Mouse (Mus musculus): ENCODE data around the gene Fkbp1a. TPM values are rescaled to one million over a fixed set of nuclear protein-coding genes. Genes with fewer than 3 reads are reported as not detected.

Fkbp1a gene
- polyA plus RNA-seq, 1 experiment from 2014 or later = 696 TPM

DNA sequence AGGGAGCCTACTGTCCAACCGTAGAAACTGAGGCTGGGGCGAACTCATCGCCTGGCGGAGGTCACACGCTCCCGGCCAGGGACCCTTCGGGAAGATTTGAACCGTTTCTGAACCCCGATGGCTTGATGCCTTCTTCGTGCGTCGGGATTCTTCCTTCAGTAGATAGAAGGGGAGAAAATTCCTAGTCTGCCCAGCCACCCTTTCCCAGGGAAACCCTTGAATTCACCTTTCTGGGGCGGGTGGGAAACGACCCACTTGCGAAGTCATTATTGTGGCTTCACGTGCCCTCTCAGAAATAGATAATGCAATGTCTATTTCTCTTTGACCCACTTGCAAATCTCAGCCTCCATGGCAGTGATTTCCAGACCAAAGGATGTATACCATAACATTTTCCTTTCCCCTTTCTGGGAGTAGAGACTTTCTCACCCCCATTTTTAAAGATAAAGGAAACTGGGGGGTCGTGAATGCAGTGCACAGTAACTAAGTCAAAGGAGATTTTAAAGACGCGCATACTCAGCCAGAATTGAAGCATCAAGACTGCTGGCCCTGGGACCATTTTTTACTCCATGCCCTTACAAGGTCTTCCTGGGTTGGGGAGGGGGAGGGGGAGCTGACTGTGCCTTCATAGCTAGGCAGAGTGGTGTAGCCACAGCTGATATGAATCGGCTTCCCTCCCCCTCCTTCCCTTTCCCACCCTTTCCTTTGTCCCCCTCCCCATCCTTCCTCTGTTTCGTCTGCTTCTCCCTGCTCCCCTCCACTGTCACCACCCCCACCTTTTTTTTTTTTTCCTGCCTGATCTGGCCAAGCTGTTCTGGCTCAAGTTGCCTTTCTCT is 996 bp downstream of the Fkbp1a start:
- WGBS = 2% methylated on average over 21 of the region's 21 CpGs
- TF ChIP-seq EP300 (IDR thresholded peaks at IDR 0.05) = peak; percentile 78
- no peak for TF ChIP-seq CTCF (IDR thresholded peaks at IDR 0.05)
- H3K27ac ChIP-seq (ENCODE audit: low read length) = peak overlapping the region; percentile 97
- peak overlapping the region; percentile 82 for H3K9ac ChIP-seq (replicated peaks; ENCODE audit: low read depth)
- DNase-seq (ENCODE audit: low spot score) (peak; percentile 83), ATAC-seq (peak; percentile 50)
- H3K9me3 ChIP-seq (ENCODE audit: low read length) = no peaks in the 10 kb centered on the region
- H3K4me1 ChIP-seq (ENCODE audit: insufficient read depth, low read depth, low read length) = peaks cover 7% of the 10 kb centered on the region; the same call in 1 of the 2 replicates
- H3K4me3 ChIP-seq (ENCODE audit: low read depth, low read length) = peak overlapping the region; percentile 86
- H3K4me2 ChIP-seq (replicated peaks; ENCODE audit: low read depth, low read length) = peak overlapping the region; percentile 80
- peaks cover 9% of the 10 kb centered on the region for H3K36me3 ChIP-seq (ENCODE audit: insufficient read depth, low read length)
- no peaks in the 10 kb centered on the region for H3K27me3 ChIP-seq (replicated peaks; ENCODE audit: insufficient read depth, low read length)

DNA sequence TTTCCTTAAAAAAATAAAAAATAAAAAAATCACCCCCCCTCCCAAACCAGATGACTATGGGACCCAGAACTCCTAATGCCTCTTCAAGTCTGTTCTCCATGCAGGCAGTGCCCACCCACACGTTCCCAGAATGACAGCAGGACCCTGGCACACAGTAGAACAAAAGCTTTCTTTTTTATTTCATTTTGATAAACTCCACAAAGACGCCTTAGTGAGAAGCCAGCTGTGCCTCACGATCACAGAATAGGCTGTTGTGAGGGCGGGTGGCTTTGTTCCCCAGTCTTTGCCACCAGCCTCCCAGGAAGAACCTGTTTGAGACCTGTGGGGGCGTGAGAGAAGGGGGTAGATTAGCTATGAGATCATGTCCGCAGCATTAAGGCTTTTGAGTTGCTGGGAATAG is 2.4 kb downstream of the Fkbp1a start:
- Histone ChIP-seq H3K9me3 (ENCODE audit: low read length) (no peaks in the 10 kb centered on the region), H3K36me3 (ENCODE audit: insufficient read depth, low read length) (peaks cover 9% of the 10 kb centered on the region), H3K4me1 (ENCODE audit: insufficient read depth, low read depth, low read length) (peaks cover 7% of the 10 kb centered on the region; the same call in 1 of the 2 replicates), H3K27ac (ENCODE audit: low read length) (no peak overlapping the region), H3K4me2 (replicated peaks; ENCODE audit: low read depth, low read length) (peak overlapping the region; percentile 80), H3K27me3 (replicated peaks; ENCODE audit: insufficient read depth, low read length) (no peaks in the 10 kb centered on the region), H3K9ac (replicated peaks; ENCODE audit: low read depth) (no peak overlapping the region), H3K4me3 (ENCODE audit: low read depth, low read length) (peak overlapping the region; percentile 86)
- DNase-seq (ENCODE audit: low spot score) = no peak
- 40% methylated on average over 6 of the region's 6 CpGs for WGBS
- TF ChIP-seq CTCF (IDR thresholded peaks at IDR 0.05) (no peak), EP300 (IDR thresholded peaks at IDR 0.05) (no peak)
- no peak for ATAC-seq

DNA sequence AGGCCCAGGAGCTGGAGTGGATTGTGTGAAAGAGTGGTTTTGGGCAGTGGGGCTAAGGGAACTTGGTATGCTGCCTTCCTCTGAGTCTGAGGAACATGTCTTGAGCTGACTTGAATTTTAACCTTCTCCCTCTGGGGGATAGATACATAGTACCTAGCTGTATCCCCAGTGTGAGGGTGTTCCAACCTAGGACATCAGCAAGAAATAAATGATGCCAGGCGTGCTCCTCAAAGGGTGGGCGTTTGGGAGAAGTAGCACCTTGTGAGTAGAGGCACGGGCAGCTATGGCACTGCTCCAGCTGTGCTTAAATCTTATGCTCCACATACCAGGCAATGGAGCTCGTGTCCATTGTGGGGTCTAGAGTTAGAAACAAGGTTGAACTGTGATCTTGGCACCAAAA is 4.3 kb downstream of the Fkbp1a start:
- Histone ChIP-seq H3K4me3 (ENCODE audit: low read depth, low read length) (no peak overlapping the region), H3K9ac (replicated peaks; ENCODE audit: low read depth) (no peak overlapping the region), H3K27me3 (replicated peaks; ENCODE audit: insufficient read depth, low read length) (no peaks in the 10 kb centered on the region), H3K27ac (ENCODE audit: low read length) (no peak overlapping the region), H3K36me3 (ENCODE audit: insufficient read depth, low read length) (peaks cover 13% of the 10 kb centered on the region), H3K4me2 (replicated peaks; ENCODE audit: low read depth, low read length) (peak overlapping the region; percentile 80), H3K4me1 (ENCODE audit: insufficient read depth, low read depth, low read length) (peaks cover 5% of the 10 kb centered on the region; the same call in 1 of the 2 replicates), H3K9me3 (ENCODE audit: low read length) (no peaks in the 10 kb centered on the region)
- 84% methylated on average over 4 of the region's 4 CpGs for WGBS
- DNase-seq (ENCODE audit: low spot score) (no peak), ATAC-seq (no peak)
- no peak for TF ChIP-seq CTCF (IDR thresholded peaks at IDR 0.05)
- TF ChIP-seq EP300 (IDR thresholded peaks at IDR 0.05) = no peak

DNA sequence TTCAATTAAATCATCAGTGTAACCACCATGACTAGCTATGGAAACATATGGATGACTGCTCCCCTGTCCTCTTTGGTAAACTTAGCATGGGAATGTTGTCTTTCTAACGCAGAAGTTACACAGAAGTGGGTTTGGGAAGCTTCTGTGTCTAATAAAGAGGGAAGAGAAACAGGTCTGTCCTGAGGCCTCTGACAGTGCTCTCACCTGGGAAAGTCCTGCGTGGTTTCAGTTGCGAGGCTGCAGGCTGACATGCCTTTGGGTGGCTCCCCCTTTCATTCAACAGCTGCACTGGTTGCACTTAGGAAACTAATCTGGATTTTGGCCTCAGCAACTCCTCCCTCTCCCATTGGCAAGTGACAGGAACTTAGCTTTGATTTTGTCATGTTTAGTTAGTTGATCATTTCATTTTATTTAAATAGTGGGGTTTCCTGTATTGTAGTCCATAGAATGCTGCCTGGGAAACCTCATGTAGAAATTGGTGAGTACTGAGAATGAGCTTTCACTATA is 7.4 kb downstream of the Fkbp1a start:
- no peak for TF ChIP-seq EP300 (IDR thresholded peaks at IDR 0.05)
- TF ChIP-seq CTCF (IDR thresholded peaks at IDR 0.05) = no peak
- H3K4me1 ChIP-seq (ENCODE audit: insufficient read depth, low read depth, low read length) = no peaks in the 10 kb centered on the region; the same call in 1 of the 2 replicates
- H3K9me3 ChIP-seq (ENCODE audit: low read length) = no peaks in the 10 kb centered on the region
- no peak overlapping the region for H3K4me2 ChIP-seq (replicated peaks; ENCODE audit: low read depth, low read length)
- no peaks in the 10 kb centered on the region for H3K27me3 ChIP-seq (replicated peaks; ENCODE audit: insufficient read depth, low read length)
- DNase-seq (ENCODE audit: low spot score) = no peak
- H3K4me3 ChIP-seq (ENCODE audit: low read depth, low read length) = no peak overlapping the region
- no peak for ATAC-seq
- peaks cover 22% of the 10 kb centered on the region for H3K36me3 ChIP-seq (ENCODE audit: insufficient read depth, low read length)
- H3K9ac ChIP-seq (replicated peaks; ENCODE audit: low read depth) = no peak overlapping the region
- WGBS = 92% methylated on average over 3 of the region's 3 CpGs
- H3K27ac ChIP-seq (ENCODE audit: low read length) = no peak overlapping the region

DNA sequence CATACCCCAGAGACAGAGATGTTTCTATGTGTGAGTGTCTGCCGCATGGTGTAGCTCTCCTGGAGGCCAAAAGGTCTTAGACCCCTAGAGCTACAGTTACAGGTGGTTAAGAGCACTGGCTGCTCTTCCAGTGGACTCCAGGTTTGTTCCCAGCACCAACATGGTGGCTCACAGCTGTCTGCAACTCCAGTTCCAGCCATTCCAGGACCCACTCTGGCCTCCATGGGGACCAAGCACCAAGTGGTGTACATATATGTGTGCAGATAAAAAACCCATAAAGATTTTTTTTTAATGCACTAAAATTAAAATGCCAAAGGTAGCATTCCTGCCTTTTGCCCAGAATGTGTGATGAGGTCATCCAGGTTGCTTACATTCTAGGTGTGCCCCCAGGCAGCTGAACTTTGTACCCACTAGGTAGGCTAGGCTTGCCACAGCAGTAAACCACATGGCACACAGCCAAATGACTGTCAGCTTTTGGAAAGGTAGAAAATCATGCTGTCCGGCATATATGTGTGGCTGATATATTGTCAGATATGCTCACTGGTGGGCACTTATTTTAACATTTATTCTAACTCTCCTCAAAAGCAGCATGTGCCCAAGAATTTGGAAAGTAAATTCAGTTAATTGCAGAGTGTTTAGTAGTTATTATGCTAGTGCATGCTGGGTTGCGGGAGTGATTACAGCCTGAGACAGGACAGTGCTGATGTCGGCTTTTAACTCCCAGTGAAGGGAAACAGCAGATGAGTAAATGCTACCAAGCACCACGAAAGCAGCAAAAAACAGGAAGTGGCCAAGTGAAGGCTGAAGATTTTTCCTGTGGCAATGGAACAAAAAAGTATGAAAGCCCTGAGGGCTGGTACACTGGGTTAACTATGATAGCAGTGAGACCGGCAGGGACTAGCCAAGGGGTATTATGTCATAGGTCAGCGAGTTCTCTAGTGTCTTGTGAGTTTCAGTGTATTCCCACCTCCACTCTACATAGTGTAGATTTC is 20.9 kb downstream of the Fkbp1a start:
- no peak overlapping the region for H3K27ac ChIP-seq (ENCODE audit: low read length)
- H3K9me3 ChIP-seq (ENCODE audit: low read length) = no peaks in the 10 kb centered on the region
- H3K27me3 ChIP-seq (replicated peaks; ENCODE audit: insufficient read depth, low read length) = no peaks in the 10 kb centered on the region
- TF ChIP-seq CTCF (IDR thresholded peaks at IDR 0.05) (no peak), EP300 (IDR thresholded peaks at IDR 0.05) (no peak)
- no peak overlapping the region for H3K4me2 ChIP-seq (replicated peaks; ENCODE audit: low read depth, low read length)
- H3K9ac ChIP-seq (replicated peaks; ENCODE audit: low read depth) = no peak overlapping the region
- WGBS = 76% methylated on average over 7 of the region's 7 CpGs
- H3K36me3 ChIP-seq (ENCODE audit: insufficient read depth, low read length) = peaks cover 40% of the 10 kb centered on the region; the same call in 1 of the 2 replicates
- no peaks in the 10 kb centered on the region for H3K4me1 ChIP-seq (ENCODE audit: insufficient read depth, low read depth, low read length)
- DNase-seq (ENCODE audit: low spot score) = no peak
- ATAC-seq = no peak
- no peak overlapping the region for H3K4me3 ChIP-seq (ENCODE audit: low read depth, low read length)

DNA sequence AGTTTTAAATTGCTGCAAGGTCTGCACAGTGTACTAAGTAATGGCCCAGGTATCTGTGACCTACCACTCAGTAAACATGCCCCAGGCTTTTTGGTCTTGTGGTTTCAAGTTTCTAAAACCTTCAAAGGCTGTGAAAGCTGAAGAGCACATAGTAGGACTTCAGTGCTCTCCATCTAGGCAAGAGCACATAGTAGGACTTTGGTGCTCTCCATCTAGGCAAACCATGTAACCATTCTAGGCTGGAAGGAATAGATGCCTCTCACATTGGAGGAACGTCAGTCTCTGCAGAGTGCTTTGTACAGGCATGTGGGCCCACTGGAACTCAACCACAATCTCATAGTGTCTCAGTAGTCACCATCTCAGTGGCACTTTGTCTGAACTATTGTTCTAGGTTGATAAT is 21.7 kb downstream of the Fkbp1a start:
- H3K27me3 ChIP-seq (replicated peaks; ENCODE audit: insufficient read depth, low read length) = no peaks in the 10 kb centered on the region
- H3K36me3 ChIP-seq (ENCODE audit: insufficient read depth, low read length) = peaks cover 38% of the 10 kb centered on the region; the same call in 1 of the 2 replicates
- no peak for TF ChIP-seq EP300 (IDR thresholded peaks at IDR 0.05)
- no peak for TF ChIP-seq CTCF (IDR thresholded peaks at IDR 0.05)
- 88% methylated on average over 1 of the region's 1 CpGs for WGBS
- H3K9me3 ChIP-seq (ENCODE audit: low read length) = no peaks in the 10 kb centered on the region
- H3K4me3 ChIP-seq (ENCODE audit: low read depth, low read length) = no peak overlapping the region
- DNase-seq (ENCODE audit: low spot score) (no peak), ATAC-seq (no peak)
- no peak overlapping the region for H3K9ac ChIP-seq (replicated peaks; ENCODE audit: low read depth)
- H3K27ac ChIP-seq (ENCODE audit: low read length) = no peak overlapping the region
- H3K4me1 ChIP-seq (ENCODE audit: insufficient read depth, low read depth, low read length) = no peaks in the 10 kb centered on the region
- no peak overlapping the region for H3K4me2 ChIP-seq (replicated peaks; ENCODE audit: low read depth, low read length)

All from lung, postnatal 0 days (tissue).